Mouse (Mus musculus): ENCODE measurements around the gene Ctbp2. TPM values are rescaled to one million over a fixed set of nuclear protein-coding genes. Genes with fewer than 3 reads are reported as not detected.

Ctbp2 gene
- polyA plus RNA-seq, 1 experiment: 0.89 TPM

GRCm38 (mm10) chr7:133041784-133042183, 82.4 kb downstream of the Ctbp2 start:
- H3K36me3 ChIP-seq (ENCODE audit: control insufficient read depth): no peaks in the 10 kb centered on the region; the same call in 1 of the 2 replicates

GRCm38 (mm10) chr7:133040688-133041345, 83.3 kb downstream of the Ctbp2 start:
- TF ChIP-seq GATA1 (IDR thresholded peaks at IDR 0.05; ENCODE audit: low read length) (no peak), TAL1 (IDR thresholded peaks at IDR 0.05; ENCODE audit: low read length) (no peak)
- H3K4me3 ChIP-seq (replicated peaks): no peak overlapping the region
- H3K27me3 ChIP-seq (ENCODE audit: control insufficient read depth): no peaks in the 10 kb centered on the region
- no peaks in the 10 kb centered on the region; the same call in 1 of the 2 replicates for H3K36me3 ChIP-seq (ENCODE audit: control insufficient read depth)
- H3K4me1 ChIP-seq (ENCODE audit: control insufficient read depth): peaks cover 3% of the 10 kb centered on the region
- H3K9me3 ChIP-seq (ENCODE audit: control insufficient read depth, low read length): no peaks in the 10 kb centered on the region

More at GRCm38 (mm10) chr7:133041784-133042183, 82.4 kb downstream of the Ctbp2 start:
- TF ChIP-seq TAL1 (IDR thresholded peaks at IDR 0.05; ENCODE audit: low read length) (no peak), GATA1 (IDR thresholded peaks at IDR 0.05; ENCODE audit: low read length) (no peak)
- Histone ChIP-seq H3K9me3 (ENCODE audit: control insufficient read depth, low read length) (no peaks in the 10 kb centered on the region), H3K27me3 (ENCODE audit: control insufficient read depth) (no peaks in the 10 kb centered on the region), H3K4me1 (ENCODE audit: control insufficient read depth) (peaks cover 3% of the 10 kb centered on the region), H3K4me3 (replicated peaks) (no peak overlapping the region)

DNA sequence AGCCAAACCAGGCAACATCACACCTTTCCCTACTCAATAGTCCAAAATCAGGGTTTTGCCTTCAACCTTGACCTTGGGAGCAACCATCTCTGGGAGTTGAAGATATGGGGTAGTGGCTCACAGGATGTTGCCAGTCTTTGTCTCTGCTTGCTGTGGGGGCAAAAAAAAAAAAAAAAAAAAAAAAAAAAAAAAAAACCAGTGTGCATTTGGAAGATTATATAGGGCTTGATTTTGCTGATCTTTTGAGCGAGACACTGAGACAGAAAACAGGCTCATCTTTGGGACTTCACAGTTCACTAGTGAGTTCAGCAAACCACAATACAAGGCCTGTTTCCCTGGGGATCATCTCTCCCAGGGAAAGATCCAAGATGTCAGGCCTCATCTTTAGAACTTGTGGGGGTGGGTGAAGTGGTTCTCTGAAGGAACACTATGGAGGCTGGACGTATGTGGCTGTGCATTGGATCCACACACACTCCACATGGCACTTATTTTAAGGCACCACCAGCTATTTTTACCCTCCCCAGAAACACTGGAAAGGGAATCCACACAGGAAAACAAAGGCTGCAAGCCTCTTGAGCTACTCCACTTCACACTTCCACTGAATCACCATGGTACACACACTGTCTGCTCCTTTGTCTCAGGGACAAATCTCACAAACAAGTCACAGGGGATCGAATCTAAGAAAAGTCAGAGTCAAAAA, 84.4 kb downstream of the Ctbp2 start:
- no peaks in the 10 kb centered on the region; the same call in 1 of the 2 replicates for H3K36me3 ChIP-seq (ENCODE audit: control insufficient read depth)
- H3K27me3 ChIP-seq (ENCODE audit: control insufficient read depth): no peaks in the 10 kb centered on the region
- H3K4me1 ChIP-seq (ENCODE audit: control insufficient read depth): peaks cover 3% of the 10 kb centered on the region
- H3K9me3 ChIP-seq (ENCODE audit: control insufficient read depth, low read length): no peaks in the 10 kb centered on the region
- no peak overlapping the region for H3K4me3 ChIP-seq (replicated peaks)
- no peak; the same call in 2 of the 3 replicates for TF ChIP-seq TAL1 (IDR thresholded peaks at IDR 0.05; ENCODE audit: low read length)
- TF ChIP-seq GATA1 (IDR thresholded peaks at IDR 0.05; ENCODE audit: low read length): no peak

- Histone ChIP-seq H3K4me3 (replicated peaks) (no peak overlapping the region), H3K9me3 (ENCODE audit: control insufficient read depth, low read length) (no peaks in the 10 kb centered on the region), H3K36me3 (ENCODE audit: control insufficient read depth) (no peaks in the 10 kb centered on the region), H3K27me3 (ENCODE audit: control insufficient read depth) (no peaks in the 10 kb centered on the region), H3K4me1 (ENCODE audit: control insufficient read depth) (peaks cover 3% of the 10 kb centered on the region)
- no peak for TF ChIP-seq TAL1 (IDR thresholded peaks at IDR 0.05; ENCODE audit: low read length)
Observed at GRCm38 (mm10) chr7:133037618-133038017, 86.5 kb downstream of the Ctbp2 start.

GRCm38 (mm10) chr7:133037217-133037616, 86.9 kb downstream of the Ctbp2 start:
- Histone ChIP-seq H3K36me3 (ENCODE audit: control insufficient read depth) (no peaks in the 10 kb centered on the region), H3K4me1 (ENCODE audit: control insufficient read depth) (peaks cover 3% of the 10 kb centered on the region), H3K4me3 (replicated peaks) (no peak overlapping the region), H3K9me3 (ENCODE audit: control insufficient read depth, low read length) (no peaks in the 10 kb centered on the region), H3K27me3 (ENCODE audit: control insufficient read depth) (no peaks in the 10 kb centered on the region)
- no peak for TF ChIP-seq GATA1 (IDR thresholded peaks at IDR 0.05; ENCODE audit: low read length)
- no peak for TF ChIP-seq TAL1 (IDR thresholded peaks at IDR 0.05; ENCODE audit: low read length)

GRCm38 (mm10) chr7:133035901-133036300, 88.3 kb downstream of the Ctbp2 start:
- Histone ChIP-seq H3K9me3 (ENCODE audit: control insufficient read depth, low read length) (no peaks in the 10 kb centered on the region), H3K36me3 (ENCODE audit: control insufficient read depth) (no peaks in the 10 kb centered on the region), H3K27me3 (ENCODE audit: control insufficient read depth) (no peaks in the 10 kb centered on the region), H3K4me3 (replicated peaks) (no peak overlapping the region), H3K4me1 (ENCODE audit: control insufficient read depth) (no peaks in the 10 kb centered on the region)
- TF ChIP-seq TAL1 (IDR thresholded peaks at IDR 0.05; ENCODE audit: low read length): no peak
- no peak for TF ChIP-seq GATA1 (IDR thresholded peaks at IDR 0.05; ENCODE audit: low read length)

DNA sequence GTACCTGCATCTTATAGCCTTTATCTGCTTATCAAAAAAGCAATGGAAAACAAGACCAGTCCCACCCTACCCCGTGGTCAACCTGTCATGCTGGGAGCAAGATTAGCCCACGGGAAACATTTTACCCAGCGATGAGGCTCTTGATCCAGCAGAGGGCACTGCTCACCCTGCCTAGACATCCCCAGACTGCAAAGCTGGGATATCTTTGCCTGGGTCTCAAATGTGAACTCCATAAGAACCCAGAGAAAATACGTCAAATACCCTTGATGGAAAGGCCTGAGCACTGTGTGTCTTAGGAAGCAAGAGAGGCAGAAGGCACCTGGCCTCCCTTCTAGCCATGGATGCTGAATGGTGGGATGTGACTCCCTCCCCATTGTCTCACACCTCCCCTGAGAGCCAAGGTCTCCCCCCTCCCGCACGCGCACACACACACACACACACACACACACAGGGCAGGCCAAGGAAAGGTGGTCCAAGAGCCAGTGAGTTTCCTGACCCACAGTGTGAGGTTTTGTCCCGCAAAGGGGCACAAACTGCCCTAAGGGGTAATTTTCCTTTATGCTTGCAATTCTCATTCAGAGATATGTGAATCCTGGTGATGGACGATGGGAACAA, 91.5 kb downstream of the Ctbp2 start:
- Histone ChIP-seq H3K27me3 (ENCODE audit: control insufficient read depth) (no peaks in the 10 kb centered on the region), H3K4me1 (ENCODE audit: control insufficient read depth) (peaks cover 2% of the 10 kb centered on the region; the same call in 1 of the 2 replicates), H3K36me3 (ENCODE audit: control insufficient read depth) (no peaks in the 10 kb centered on the region), H3K4me3 (replicated peaks) (no peak overlapping the region), H3K9me3 (ENCODE audit: control insufficient read depth, low read length) (no peaks in the 10 kb centered on the region)
- TF ChIP-seq GATA1 (IDR thresholded peaks at IDR 0.05; ENCODE audit: low read length): no peak
- no peak for TF ChIP-seq TAL1 (IDR thresholded peaks at IDR 0.05; ENCODE audit: low read length)

DNA sequence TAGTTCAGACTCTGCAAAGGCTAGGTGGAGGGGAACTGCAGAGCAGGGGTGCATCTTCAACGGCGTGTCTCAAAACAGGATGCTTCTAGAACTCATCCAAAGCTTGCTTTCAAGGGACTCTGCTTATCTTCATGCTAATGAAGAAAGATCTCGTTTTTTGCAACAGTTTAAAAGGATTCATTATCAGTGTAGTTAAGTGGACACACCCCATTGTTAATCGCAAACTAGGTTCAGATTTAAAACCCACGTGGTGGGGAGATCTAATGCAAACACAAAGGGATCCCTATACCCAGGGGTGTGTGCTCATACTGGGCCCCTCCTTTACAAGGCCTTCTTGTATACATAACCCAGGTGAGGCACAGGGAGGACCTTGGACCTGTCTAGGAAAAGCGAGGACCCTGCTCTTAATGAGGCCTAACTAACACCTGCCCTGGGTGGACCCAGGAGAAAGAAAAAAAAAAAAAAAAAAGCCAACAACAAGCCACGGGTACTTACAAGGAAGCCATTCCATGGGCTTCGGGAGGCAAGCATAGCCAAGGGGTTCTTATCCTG, 94.6 kb downstream of the Ctbp2 start:
- TF ChIP-seq GATA1 (IDR thresholded peaks at IDR 0.05; ENCODE audit: low read length): no peak
- no peak for TF ChIP-seq TAL1 (IDR thresholded peaks at IDR 0.05; ENCODE audit: low read length)
- no peaks in the 10 kb centered on the region for H3K27me3 ChIP-seq (ENCODE audit: control insufficient read depth)
- peaks cover 2% of the 10 kb centered on the region; the same call in 1 of the 2 replicates for H3K4me1 ChIP-seq (ENCODE audit: control insufficient read depth)
- H3K36me3 ChIP-seq (ENCODE audit: control insufficient read depth): no peaks in the 10 kb centered on the region
- H3K4me3 ChIP-seq (replicated peaks): no peak overlapping the region
- no peaks in the 10 kb centered on the region for H3K9me3 ChIP-seq (ENCODE audit: control insufficient read depth, low read length)

- H3K4me1 ChIP-seq (ENCODE audit: control insufficient read depth): peaks cover 2% of the 10 kb centered on the region; the same call in 1 of the 2 replicates
- no peak for TF ChIP-seq TAL1 (IDR thresholded peaks at IDR 0.05; ENCODE audit: low read length)
- no peak for TF ChIP-seq GATA1 (IDR thresholded peaks at IDR 0.05; ENCODE audit: low read length)
- H3K9me3 ChIP-seq (ENCODE audit: control insufficient read depth, low read length): no peaks in the 10 kb centered on the region
- H3K36me3 ChIP-seq (ENCODE audit: control insufficient read depth): no peaks in the 10 kb centered on the region
- no peak overlapping the region for H3K4me3 ChIP-seq (replicated peaks)
- no peaks in the 10 kb centered on the region for H3K27me3 ChIP-seq (ENCODE audit: control insufficient read depth)
Observed at GRCm38 (mm10) chr7:133029004-133029403, 95.2 kb downstream of the Ctbp2 start.

Measured in erythroblast, embryonic 14.5 days (primary cell).